Mouse (Mus musculus) spleen, adult 2 months (tissue): ENCODE results near the gene Slc12a1. TPM values are rescaled to one million over a fixed set of nuclear protein-coding genes. Genes with fewer than 3 reads are reported as not detected.

Source experiments
- DNase-seq, 2 experiments: peaks; one replicate each; pipeline versions ENCODE4 v3.0.0 to v3.0.0-alpha.2; 2012 to 2021; ENCODE audit warnings: low spot score in 2 of 2, low read depth in 1 of 2
- H3K27ac ChIP-seq: fragments of 200-500 bp; 2 replicates; pipeline ENCODE4 v1.5.1; 2012; ENCODE audit warnings: low read length, inconsistent platforms; ENCODE audit not compliant: insufficient read depth
- H3K27me3 ChIP-seq: fragments of 200-500 bp; 2 replicates; pipeline ENCODE4 v1.6.1; 2012; ENCODE audit warnings: mild to moderate bottlenecking, moderate library complexity, low read length, inconsistent platforms; ENCODE audit not compliant: control insufficient read depth, insufficient read depth
- H3K36me3 ChIP-seq: fragments of 200-500 bp; 2 replicates; pipeline ENCODE4 v1.6.1; 2012; ENCODE audit warnings: mild to moderate bottlenecking, low read length, inconsistent platforms; ENCODE audit not compliant: control insufficient read depth, insufficient read depth
- H3K4me1 ChIP-seq: fragments of 200-500 bp; 2 replicates; pipeline ENCODE4 v1.6.1; 2011; ENCODE audit warnings: inconsistent platforms; ENCODE audit not compliant: control insufficient read depth, insufficient read depth, insufficient read length
- H3K4me3 ChIP-seq: fragments of 200-500 bp; 2 replicates; pipeline ENCODE4 v1.5.1; 2011; ENCODE audit warnings: mild to moderate bottlenecking, inconsistent platforms; ENCODE audit not compliant: insufficient read depth, insufficient read length; ENCODE audit errors: extremely low read depth
- CTCF ChIP-seq: fragments of 200-500 bp; IDR thresholded peaks from 2 replicates; pipeline ENCODE4 v1.5.1; 2011; ENCODE audit warnings: mild to moderate bottlenecking, inconsistent platforms; ENCODE audit not compliant: insufficient read depth, insufficient read length, insufficient replicate concordance; ENCODE audit errors: extremely low read depth
- POLR2A ChIP-seq: fragments of 200-500 bp; IDR thresholded peaks from 2 replicates; pipeline ENCODE4 v1.6.1; 2011; ENCODE audit warnings: low read depth, low read length, inconsistent platforms
- WGBS: fragments of 180-500 bp; shearing (Covaris S2); methylation state at CpG from one replicate; pipeline ENCODE4 v1.1.7; 2018; 5-methylcytosine and 5-hydroxymethylcytosine counted together
- polyA plus RNA-seq: library from polyadenylated mRNA; depleted of rRNA; stranded (reverse); fragments of >200 nt; gene quantifications from 2 replicates; pipeline ENCODE4 v1.2.3, GENCODE M21; 2012; rRNA removed

Slc12a1 gene
- polyA plus RNA-seq, 1 experiment = 0.02 TPM

DNA sequence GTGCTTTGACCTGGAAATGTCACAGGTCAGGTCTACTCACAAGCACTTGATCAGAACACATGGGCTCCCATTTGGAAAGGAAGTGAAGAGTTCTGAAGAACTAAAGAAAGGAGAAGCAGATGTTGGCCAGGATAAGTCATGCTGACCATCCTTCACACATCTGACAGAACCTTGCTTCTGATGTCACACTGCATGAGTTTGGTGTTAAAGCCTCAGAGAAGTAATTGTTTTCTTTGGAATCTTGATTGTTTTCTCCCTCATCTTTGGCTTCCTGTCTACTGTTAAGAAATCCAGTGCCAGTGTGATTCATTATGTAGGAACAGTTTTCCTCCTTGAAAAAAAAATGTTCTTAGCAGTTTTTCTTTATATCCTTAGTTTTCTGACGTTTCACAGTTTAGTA is 116.6 kb downstream of the Slc12a1 start:
- Histone ChIP-seq H3K27me3 (no peaks in the 10 kb centered on the region), H3K4me1 (no peaks in the 10 kb centered on the region), H3K36me3 (no peaks in the 10 kb centered on the region), H3K4me3 (no peak overlapping the region), H3K27ac (no peak overlapping the region)
- TF ChIP-seq POLR2A (no peak), CTCF (no peak)
- no peak for DNase-seq
- WGBS = 82% methylated on average over 1 of the region's 1 CpGs

DNA sequence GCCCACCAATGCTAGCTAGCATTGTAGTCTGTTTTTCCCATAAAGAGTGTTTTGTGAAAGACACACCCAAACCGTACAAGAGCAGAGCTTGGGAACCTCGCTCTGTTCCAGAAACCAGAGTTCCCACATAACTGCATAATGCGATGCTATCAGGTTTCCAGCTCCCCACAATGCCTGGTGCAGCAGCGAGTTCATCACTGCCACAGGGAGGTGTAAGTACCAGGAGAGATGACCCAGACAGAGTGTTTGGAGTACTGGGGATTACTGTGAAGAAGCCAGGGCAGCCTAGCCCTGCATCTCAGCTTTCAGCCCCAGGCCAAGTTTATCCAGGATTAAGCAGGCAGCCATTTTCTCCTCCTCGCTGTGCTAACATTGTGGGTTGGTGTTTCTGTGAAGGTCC is 123.3 kb downstream of the Slc12a1 start:
- no peak for TF ChIP-seq CTCF
- TF ChIP-seq POLR2A = no peak
- Histone ChIP-seq H3K4me1 (no peaks in the 10 kb centered on the region), H3K36me3 (no peaks in the 10 kb centered on the region), H3K27me3 (no peaks in the 10 kb centered on the region), H3K4me3 (no peak overlapping the region), H3K27ac (no peak overlapping the region)
- 93% methylated on average over 5 of the region's 5 CpGs for WGBS
- DNase-seq = no peak

DNA sequence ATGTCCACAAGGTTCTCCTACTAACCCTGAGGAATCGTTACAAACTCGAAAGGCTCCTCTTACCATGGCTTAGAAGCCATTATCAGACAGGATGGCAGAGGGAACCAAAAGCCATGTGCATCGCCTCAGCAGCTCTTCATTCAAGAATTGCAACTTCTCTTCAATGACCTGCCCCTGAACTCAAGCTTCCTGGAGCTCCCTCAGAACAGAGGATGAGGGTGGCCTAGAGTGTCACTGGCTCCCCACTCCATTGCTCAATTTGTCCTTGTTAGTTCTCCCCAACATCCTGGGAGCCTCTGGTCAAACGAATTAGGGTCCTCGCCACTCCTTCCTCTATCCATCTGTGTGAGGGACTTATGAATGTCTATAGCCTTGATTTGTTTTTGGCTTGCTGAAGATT is 124.4 kb downstream of the Slc12a1 start:
- 84% methylated on average over 5 of the region's 5 CpGs for WGBS
- no peak for DNase-seq

DNA sequence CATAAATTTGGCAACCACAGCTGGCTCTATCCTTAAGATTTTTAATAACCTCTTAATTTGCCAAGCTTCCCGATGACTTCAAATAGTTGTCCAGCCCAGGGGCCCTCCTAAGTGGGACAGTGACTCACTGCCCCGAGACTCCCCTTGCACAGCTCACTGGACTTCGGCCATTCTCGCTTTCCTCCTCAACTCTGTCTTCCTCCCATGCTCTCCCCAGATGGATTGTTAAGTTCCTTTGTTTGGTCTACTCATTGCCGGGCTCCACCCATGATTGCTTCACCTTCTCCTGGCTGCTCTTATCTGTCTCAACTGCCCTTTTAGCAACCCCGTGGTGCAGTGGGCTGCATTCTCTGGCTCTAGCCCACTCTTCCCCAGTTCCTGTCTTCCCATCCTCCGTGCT is 126.2 kb downstream of the Slc12a1 start:
- Histone ChIP-seq H3K27me3 (no peaks in the 10 kb centered on the region), H3K27ac (no peak overlapping the region), H3K4me1 (peaks cover 4% of the 10 kb centered on the region; the same call in 1 of the 2 replicates), H3K36me3 (no peaks in the 10 kb centered on the region), H3K4me3 (no peak overlapping the region)
- TF ChIP-seq POLR2A (no peak), CTCF (no peak)
- no peak for DNase-seq
- 67% methylated on average over 7 of the region's 7 CpGs for WGBS

More for the DNA sequence above, 124.4 kb downstream of the Slc12a1 start:
- no peaks in the 10 kb centered on the region for H3K4me1 ChIP-seq
- H3K27ac ChIP-seq = no peak overlapping the region
- H3K36me3 ChIP-seq = no peaks in the 10 kb centered on the region
- H3K27me3 ChIP-seq = no peaks in the 10 kb centered on the region
- TF ChIP-seq CTCF = no peak
- TF ChIP-seq POLR2A = no peak
- H3K4me3 ChIP-seq = no peak overlapping the region

Other genes with a start within 250 kb of the Slc12a1 start
- gene Slc24a5, start 84.4 kb upstream of the Slc12a1 start, polyA plus RNA-seq = 1.2 and 2.1 TPM in 2 replicates
- gene Myef2, start 28.8 kb upstream of the Slc12a1 start, polyA plus RNA-seq = 3.9 and 4.2 TPM in 2 replicates
- not detected in 2 replicates for gene Ctxn2, start 15.8 kb upstream of the Slc12a1 start, polyA plus RNA-seq
- gene Dut, start 94.7 kb downstream of the Slc12a1 start, polyA plus RNA-seq = 14.3 and 32.4 TPM in 2 replicates